Mouse (Mus musculus): Measurements from ENCODE around the gene Tmem270. TPM values are rescaled to one million over a fixed set of nuclear protein-coding genes. Genes with fewer than 3 reads are reported as not detected.

The Tmem270 gene
- polyA plus RNA-seq, 1 experiment, result not detected

DNA sequence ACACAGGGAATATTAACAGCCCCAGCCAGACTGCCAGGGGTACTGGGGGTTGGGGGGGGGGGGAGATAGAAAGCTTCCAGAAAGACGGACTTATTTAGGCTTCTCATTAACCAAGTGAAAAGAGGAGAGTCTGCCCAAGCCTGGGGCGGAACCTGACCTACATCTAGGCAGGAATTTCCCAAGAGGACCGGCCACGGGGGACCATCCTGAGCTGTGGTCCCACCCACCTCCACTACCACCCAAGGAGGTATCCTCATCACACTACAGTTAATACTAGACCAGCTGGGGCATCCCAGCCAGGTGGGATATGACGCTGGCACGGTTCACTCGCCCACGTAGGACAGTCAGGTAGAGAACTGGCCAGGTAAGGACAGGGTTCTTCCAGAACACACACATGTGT, 33.5 kb downstream of the Tmem270 start:
- H3K27ac ChIP-seq (ENCODE audit: insufficient read depth, low read depth, low read length), result no peak overlapping the region
- H3K4me1 ChIP-seq (ENCODE audit: control insufficient read depth, insufficient read depth, low read length), result no peaks in the 10 kb centered on the region
- H3K4me3 ChIP-seq (ENCODE audit: insufficient read depth, low read length), result no peak overlapping the region
- TF ChIP-seq CTCF (IDR thresholded peaks at IDR 0.05; ENCODE audit: low read depth, low read length) (no peak), POLR2A (IDR thresholded peaks at IDR 0.05; ENCODE audit: borderline replicate concordance, low read depth, low read length) (no peak)

DNA sequence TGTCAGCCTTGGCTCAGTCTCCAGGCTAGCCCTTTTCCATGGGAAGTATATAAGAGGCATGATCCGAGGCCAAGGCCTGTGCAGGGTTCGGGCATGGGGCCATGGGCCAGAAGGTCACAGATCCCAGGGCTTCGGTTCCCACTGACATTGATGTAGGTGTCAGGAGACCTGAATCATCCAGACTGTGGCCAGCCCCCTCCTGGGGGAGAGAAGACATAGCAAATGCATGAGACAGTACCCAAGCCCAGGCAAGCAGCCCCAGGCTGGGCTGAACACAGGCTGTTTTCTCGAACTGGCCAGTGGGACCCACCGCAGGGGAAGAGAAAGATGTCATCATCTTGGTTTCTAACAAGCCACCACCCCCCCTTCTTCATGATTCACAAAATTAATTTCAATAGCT, 33.9 kb downstream of the Tmem270 start:
- no peaks in the 10 kb centered on the region for H3K4me1 ChIP-seq (ENCODE audit: control insufficient read depth, insufficient read depth, low read length)
- TF ChIP-seq CTCF (IDR thresholded peaks at IDR 0.05; ENCODE audit: low read depth, low read length) (no peak), POLR2A (IDR thresholded peaks at IDR 0.05; ENCODE audit: borderline replicate concordance, low read depth, low read length) (no peak)
- H3K4me3 ChIP-seq (ENCODE audit: insufficient read depth, low read length), result no peak overlapping the region
- no peak overlapping the region for H3K27ac ChIP-seq (ENCODE audit: insufficient read depth, low read depth, low read length)

DNA sequence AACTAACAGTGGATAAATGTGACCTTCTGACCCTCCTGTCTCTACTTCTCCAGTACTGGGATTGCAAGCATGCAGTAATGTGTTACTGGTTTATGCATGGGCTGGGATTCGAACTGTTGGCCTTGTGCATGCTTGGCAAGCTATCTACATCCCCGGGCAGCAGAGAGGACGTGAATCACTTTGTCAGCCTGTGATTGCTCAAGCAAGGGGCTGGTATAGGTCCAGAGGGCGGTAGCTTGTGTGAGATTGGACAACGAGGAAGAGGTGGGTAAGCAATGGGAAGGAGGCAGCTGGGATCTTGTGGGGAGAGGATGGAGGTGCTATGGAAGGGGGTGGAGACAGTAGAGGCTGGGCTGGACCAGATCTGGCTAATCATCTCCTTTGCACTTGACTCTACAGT, 38.0 kb downstream of the Tmem270 start:
- no peak for TF ChIP-seq POLR2A (IDR thresholded peaks at IDR 0.05; ENCODE audit: borderline replicate concordance, low read depth, low read length)
- no peak for TF ChIP-seq CTCF (IDR thresholded peaks at IDR 0.05; ENCODE audit: low read depth, low read length)
- H3K27ac ChIP-seq (ENCODE audit: insufficient read depth, low read depth, low read length), result no peak overlapping the region

DNA sequence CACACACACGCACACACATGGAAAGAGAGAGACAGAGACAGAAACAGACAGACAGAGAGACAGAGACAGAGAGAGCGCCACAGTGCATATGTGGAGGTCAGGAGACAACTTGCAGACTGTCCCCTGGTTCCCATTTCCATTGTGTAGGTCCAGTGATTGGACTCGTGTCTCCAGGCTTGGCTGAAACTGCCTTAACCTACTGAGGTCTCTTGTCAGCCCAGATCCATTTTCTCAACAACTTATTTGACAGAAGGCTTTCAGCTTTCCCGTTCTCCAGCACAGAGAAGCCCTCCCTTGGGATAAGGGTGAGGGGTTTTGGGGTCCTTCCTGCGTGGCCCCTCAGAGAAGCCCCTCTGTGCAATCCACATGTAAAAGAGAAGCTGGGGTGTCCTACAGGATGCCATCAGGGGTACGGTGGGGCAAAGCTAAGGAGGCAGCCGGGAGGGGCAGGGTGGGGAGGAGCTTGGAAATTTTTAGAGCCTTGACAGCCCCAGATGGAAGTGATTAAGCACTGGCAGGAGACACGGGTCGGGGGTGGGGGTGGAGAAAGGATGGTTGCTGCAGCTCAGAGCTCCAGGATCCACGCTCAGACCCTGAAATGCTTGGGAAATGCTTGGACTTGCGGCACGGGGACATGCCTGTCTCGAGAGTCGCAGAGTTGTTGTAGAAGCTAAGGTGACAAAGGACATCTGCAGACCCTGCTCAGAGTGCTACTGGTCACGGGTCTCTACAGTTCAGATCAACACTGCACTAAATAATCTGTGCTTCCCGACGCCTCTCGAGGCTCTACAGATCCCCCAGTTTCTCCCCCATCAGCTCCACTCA, 39.0 kb downstream of the Tmem270 start:
- TF ChIP-seq POLR2A (IDR thresholded peaks at IDR 0.05; ENCODE audit: borderline replicate concordance, low read depth, low read length) (no peak), CTCF (IDR thresholded peaks at IDR 0.05; ENCODE audit: low read depth, low read length) (no peak)
- Histone ChIP-seq H3K4me1 (ENCODE audit: control insufficient read depth, insufficient read depth, low read length) (no peaks in the 10 kb centered on the region), H3K4me3 (ENCODE audit: insufficient read depth, low read length) (no peak overlapping the region), H3K27ac (ENCODE audit: insufficient read depth, low read depth, low read length) (no peak overlapping the region)

More for the DNA sequence above, 38.0 kb downstream of the Tmem270 start:
- Histone ChIP-seq H3K4me1 (ENCODE audit: control insufficient read depth, insufficient read depth, low read length) (no peaks in the 10 kb centered on the region), H3K4me3 (ENCODE audit: insufficient read depth, low read length) (no peak overlapping the region)

DNA sequence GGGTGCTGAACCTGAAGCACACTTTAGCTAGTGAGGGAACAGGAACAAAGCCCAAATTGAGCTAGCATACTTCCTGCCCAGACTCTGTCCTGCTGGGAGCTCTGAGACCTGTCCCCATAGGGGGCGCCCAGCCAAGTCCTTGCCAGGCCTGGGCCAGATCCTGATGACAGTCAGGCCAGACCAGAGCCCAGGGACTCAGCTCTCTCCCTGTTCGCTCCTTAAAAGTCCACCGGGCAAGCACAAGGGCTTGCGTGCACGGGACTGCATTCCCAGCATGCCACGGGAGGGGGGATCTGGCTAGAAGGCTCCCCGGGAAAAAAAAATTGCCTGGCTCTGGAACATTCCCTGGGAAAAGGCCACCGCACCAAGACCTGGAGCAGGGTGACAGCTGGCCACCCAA, 41.4 kb downstream of the Tmem270 start:
- H3K4me1 ChIP-seq (ENCODE audit: control insufficient read depth, insufficient read depth, low read length), result no peaks in the 10 kb centered on the region
- TF ChIP-seq POLR2A (IDR thresholded peaks at IDR 0.05; ENCODE audit: borderline replicate concordance, low read depth, low read length), result no peak
- no peak for TF ChIP-seq CTCF (IDR thresholded peaks at IDR 0.05; ENCODE audit: low read depth, low read length)
- no peak overlapping the region for H3K4me3 ChIP-seq (ENCODE audit: insufficient read depth, low read length)
- H3K27ac ChIP-seq (ENCODE audit: insufficient read depth, low read depth, low read length), result no peak overlapping the region

DNA sequence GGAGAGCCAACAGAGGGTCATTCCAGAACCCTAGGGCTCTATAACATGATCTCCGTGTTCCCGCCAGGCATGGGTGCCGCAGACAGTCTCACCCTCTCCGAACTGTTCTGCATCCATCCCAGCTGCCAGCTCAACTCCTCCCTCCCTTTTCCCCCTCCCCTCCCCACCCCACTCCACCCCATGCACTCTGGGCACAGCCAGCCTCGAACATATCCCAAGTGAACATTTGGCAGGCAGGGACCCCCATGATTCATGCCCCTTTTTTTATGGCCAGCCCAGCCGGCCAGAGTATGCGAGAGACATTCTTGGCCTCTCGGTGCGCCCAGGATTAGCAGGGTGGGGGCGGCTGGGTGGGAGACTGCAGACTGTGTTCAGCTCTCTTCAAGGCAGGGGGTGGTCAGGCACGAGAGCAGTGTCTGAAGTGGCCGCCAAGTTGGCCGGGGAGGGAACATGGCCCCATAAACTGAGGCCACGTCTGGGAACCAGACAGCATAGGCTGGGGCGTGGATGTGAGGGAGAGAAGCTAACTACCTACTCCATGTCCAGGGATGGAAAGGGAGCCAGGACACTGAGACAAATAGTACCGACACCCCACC, 44.5 kb downstream of the Tmem270 start:
- Histone ChIP-seq H3K4me3 (ENCODE audit: insufficient read depth, low read length) (no peak overlapping the region), H3K4me1 (ENCODE audit: control insufficient read depth, insufficient read depth, low read length) (no peaks in the 10 kb centered on the region), H3K27ac (ENCODE audit: insufficient read depth, low read depth, low read length) (no peak overlapping the region)
- TF ChIP-seq CTCF (IDR thresholded peaks at IDR 0.05; ENCODE audit: low read depth, low read length) (no peak), POLR2A (IDR thresholded peaks at IDR 0.05; ENCODE audit: borderline replicate concordance, low read depth, low read length) (no peak)

DNA sequence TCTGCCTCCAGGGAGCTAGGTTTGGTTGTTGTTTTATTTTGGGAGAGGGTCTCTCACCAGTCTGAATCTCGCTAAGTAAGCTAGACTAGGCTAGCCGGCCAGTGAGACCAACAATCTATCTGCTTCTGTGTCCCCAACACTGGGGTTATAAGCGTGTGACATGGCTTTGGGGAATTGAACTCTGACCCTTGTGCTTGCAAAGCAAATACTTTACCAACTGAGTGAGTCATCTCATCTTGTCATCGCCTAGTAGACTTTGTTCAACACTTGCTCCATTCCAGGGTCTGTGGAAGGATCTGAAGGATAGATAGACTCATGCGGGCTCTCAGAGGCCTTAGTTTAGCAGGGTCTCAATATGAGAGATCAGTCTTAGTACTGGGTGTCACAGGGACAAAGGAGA, 47.3 kb downstream of the Tmem270 start:
- Histone ChIP-seq H3K4me1 (ENCODE audit: control insufficient read depth, insufficient read depth, low read length) (no peaks in the 10 kb centered on the region), H3K27ac (ENCODE audit: insufficient read depth, low read depth, low read length) (no peak overlapping the region), H3K4me3 (ENCODE audit: insufficient read depth, low read length) (no peak overlapping the region)
- TF ChIP-seq POLR2A (IDR thresholded peaks at IDR 0.05; ENCODE audit: borderline replicate concordance, low read depth, low read length), result no peak
- no peak for TF ChIP-seq CTCF (IDR thresholded peaks at IDR 0.05; ENCODE audit: low read depth, low read length)

DNA sequence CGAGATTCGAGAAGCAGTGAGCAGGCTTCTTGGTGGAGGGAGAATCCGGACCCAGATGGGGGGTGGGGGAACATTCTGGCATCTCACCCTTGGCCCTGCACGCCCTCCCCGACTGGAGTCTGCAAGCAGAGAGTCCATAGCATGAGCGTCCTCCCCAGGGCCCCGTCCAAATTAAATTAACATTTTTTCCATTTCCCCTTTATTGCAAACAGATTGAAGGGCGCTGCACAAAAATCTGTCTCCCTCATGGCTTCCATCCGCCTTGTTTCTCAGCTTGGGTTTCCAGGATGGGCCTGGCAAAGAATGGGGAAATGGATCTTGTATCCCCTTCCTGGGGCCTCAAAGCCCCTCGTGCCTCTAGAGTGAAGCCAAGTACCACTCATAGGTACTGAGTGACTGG, 48.2 kb downstream of the Tmem270 start:
- Histone ChIP-seq H3K27ac (ENCODE audit: insufficient read depth, low read depth, low read length) (no peak overlapping the region), H3K4me3 (ENCODE audit: insufficient read depth, low read length) (no peak overlapping the region), H3K4me1 (ENCODE audit: control insufficient read depth, insufficient read depth, low read length) (no peaks in the 10 kb centered on the region)
- TF ChIP-seq POLR2A (IDR thresholded peaks at IDR 0.05; ENCODE audit: borderline replicate concordance, low read depth, low read length), result no peak
- TF ChIP-seq CTCF (IDR thresholded peaks at IDR 0.05; ENCODE audit: low read depth, low read length), result no peak

DNA sequence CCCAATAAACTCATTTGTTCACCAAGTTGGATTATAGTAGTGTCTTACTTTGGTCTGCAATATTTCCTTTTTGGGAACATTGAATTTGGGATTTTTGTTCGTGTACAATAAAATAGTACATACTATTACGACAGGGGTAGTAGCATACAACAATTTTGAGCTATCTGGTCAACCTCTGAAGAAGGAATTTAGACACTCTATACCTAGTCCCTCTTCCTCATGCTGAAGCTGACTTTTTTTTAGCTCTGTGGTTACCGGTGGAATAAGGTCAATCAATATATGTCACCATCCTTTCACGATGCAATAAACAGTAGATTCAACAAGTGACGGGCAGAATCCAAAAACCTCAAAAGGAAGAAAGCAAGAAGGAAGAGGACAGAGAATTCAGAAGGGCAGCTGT, 53.7 kb downstream of the Tmem270 start:
- H3K4me1 ChIP-seq (ENCODE audit: control insufficient read depth, insufficient read depth, low read length), result no peaks in the 10 kb centered on the region
- no peak overlapping the region for H3K4me3 ChIP-seq (ENCODE audit: insufficient read depth, low read length)
- no peak overlapping the region for H3K27ac ChIP-seq (ENCODE audit: insufficient read depth, low read depth, low read length)
- TF ChIP-seq POLR2A (IDR thresholded peaks at IDR 0.05; ENCODE audit: borderline replicate concordance, low read depth, low read length) (no peak), CTCF (IDR thresholded peaks at IDR 0.05; ENCODE audit: low read depth, low read length) (no peak)

Other genes with a start within 250 kb of the Tmem270 start
- gene Limk1, start 218.1 kb downstream of the Tmem270 start, polyA plus RNA-seq (2012; ENCODE audit: insufficient read depth, insufficient read length, missing spikeins), result 9.4 and 13.1 TPM in 2 replicates
- gene Eln, start 159.4 kb downstream of the Tmem270 start, polyA plus RNA-seq (2012; ENCODE audit: insufficient read depth, insufficient read length, missing spikeins), result not detected in 2 replicates
- not detected in 2 replicates for gene Cldn13, start 8.8 kb upstream of the Tmem270 start, polyA plus RNA-seq (2012; ENCODE audit: insufficient read depth, insufficient read length, missing spikeins)
- gene Mettl27, start 25.6 kb upstream of the Tmem270 start, polyA plus RNA-seq (2012; ENCODE audit: insufficient read depth, insufficient read length, missing spikeins), result 7.0 and 8.4 TPM in 2 replicates
- gene Cldn4, start 40.2 kb upstream of the Tmem270 start, polyA plus RNA-seq (2012; ENCODE audit: insufficient read depth, insufficient read length, missing spikeins), result not detected in 2 replicates
- gene Cldn3, start 79.5 kb upstream of the Tmem270 start, polyA plus RNA-seq (2012; ENCODE audit: insufficient read depth, insufficient read length, missing spikeins), result not detected in 2 replicates
- gene Abhd11, start 102.4 kb upstream of the Tmem270 start, polyA plus RNA-seq (2012; ENCODE audit: insufficient read depth, insufficient read length, missing spikeins), result 12.2 and 13.0 TPM in 2 replicates
- 0.76 and 0.84 TPM in 2 replicates for gene Stx1a, start 116.7 kb upstream of the Tmem270 start, polyA plus RNA-seq (2012; ENCODE audit: insufficient read depth, insufficient read length, missing spikeins)
- 21.6 and 22.4 TPM in 2 replicates for gene Dnajc30, start 157.5 kb upstream of the Tmem270 start, polyA plus RNA-seq (2012; ENCODE audit: insufficient read depth, insufficient read length, missing spikeins)
- 45.0 and 57.1 TPM in 2 replicates for gene Bud23, start 158.2 kb upstream of the Tmem270 start, polyA plus RNA-seq (2012; ENCODE audit: insufficient read depth, insufficient read length, missing spikeins)
- not detected in 2 replicates for gene Vps37d, start 171.5 kb upstream of the Tmem270 start, polyA plus RNA-seq (2012; ENCODE audit: insufficient read depth, insufficient read length, missing spikeins)
- gene Mlxipl, start 183.2 kb upstream of the Tmem270 start, polyA plus RNA-seq (2012; ENCODE audit: insufficient read depth, insufficient read length, missing spikeins), result not detected in 2 replicates
- 5.9 and 6.2 TPM in 2 replicates for gene Tbl2, start 242.9 kb upstream of the Tmem270 start, polyA plus RNA-seq (2012; ENCODE audit: insufficient read depth, insufficient read length, missing spikeins)